Mouse (Mus musculus) bone marrow macrophage, adult 2 months (primary cell): Measurements from ENCODE around the gene Ccnd1.

Experiments
- CTCF ChIP-seq: IDR thresholded peaks from 2 replicates; pipeline ENCODE4 v1.5.1; 2012; ENCODE audit warnings: low read depth, mild to moderate bottlenecking, low read length, moderate library complexity
- POLR2A ChIP-seq: IDR thresholded peaks from 2 replicates; pipeline ENCODE4 v1.6.1; 2012; ENCODE audit warnings: mild to moderate bottlenecking, low read depth, low read length, borderline replicate concordance

DNA sequence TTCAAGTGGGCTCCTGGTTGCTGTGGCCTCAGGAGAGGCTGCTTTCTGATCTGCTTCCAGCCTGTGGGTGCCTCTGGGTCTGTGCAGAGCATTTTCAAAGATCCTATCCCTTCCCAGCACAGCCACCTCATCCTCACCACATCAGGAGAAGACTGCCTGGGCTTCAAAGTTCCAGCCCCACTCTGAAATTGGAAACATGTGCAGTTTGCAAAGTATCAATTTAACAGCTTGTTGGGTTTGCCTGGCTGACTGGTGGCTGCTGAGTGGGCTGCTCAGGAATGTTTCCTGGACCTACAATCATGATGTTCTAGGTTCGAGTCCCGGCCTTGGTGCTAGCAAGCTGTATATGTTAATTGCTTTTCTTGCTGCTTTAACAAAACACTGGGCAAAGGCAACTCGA is 49.1 kb upstream of the Ccnd1 start:
- TF ChIP-seq CTCF = no peak
- no peak for TF ChIP-seq POLR2A
